Mouse (Mus musculus) intestine, embryonic 16.5 days (tissue): ENCODE measurements around the gene Slc16a5. TPM values are rescaled to one million over a fixed set of nuclear protein-coding genes. Genes with fewer than 3 reads are reported as not detected.
"Not testable (repeated sequence)": the region's sequence is repeated elsewhere in the genome, so short reads cannot be mapped to it uniquely, and the experiment has no call there.

Experiments
- ATAC-seq: fragments of 200-750 bp; cut with Nextera tagmentation; 2 replicates; pipeline ENCODE4 v1.8.0; 2017; ENCODE audit warnings: moderate TSS enrichment, moderate library complexity
- H3K27ac ChIP-seq: fragments of 300-500 bp; sonication (generic); 2 replicates; pipeline ENCODE4 v1.5.1; 2014; ENCODE audit warnings: mild to moderate bottlenecking, low read length
- H3K27me3 ChIP-seq: fragments of 300-500 bp; sonication (generic); replicated peaks from 2 replicates; pipeline ENCODE4 v1.6.1; 2014; ENCODE audit warnings: low read length, control low read depth, mixed read lengths; ENCODE audit not compliant: control insufficient read depth, insufficient read depth
- H3K36me3 ChIP-seq: fragments of 300-500 bp; sonication (generic); 2 replicates; pipeline ENCODE4 v1.6.1; 2014; ENCODE audit warnings: low read length, control low read depth; ENCODE audit not compliant: control insufficient read depth, insufficient read depth
- H3K4me1 ChIP-seq: fragments of 300-500 bp; sonication (generic); 2 replicates; pipeline ENCODE4 v1.6.1; 2014; ENCODE audit warnings: low read length, control low read depth, mixed read lengths; ENCODE audit not compliant: control insufficient read depth, insufficient read depth
- H3K4me2 ChIP-seq: fragments of 300-500 bp; sonication (generic); 2 replicates; pipeline ENCODE4 v1.6.1; 2014; ENCODE audit warnings: low read depth, low read length, control low read depth
- H3K4me3 ChIP-seq: fragments of 300-500 bp; sonication (generic); 2 replicates; pipeline ENCODE4 v1.5.1; 2014; ENCODE audit warnings: mild to moderate bottlenecking, low read length
- H3K9ac ChIP-seq: fragments of 300-500 bp; sonication (generic); 2 replicates; pipeline ENCODE4 v1.6.1; 2014; ENCODE audit warnings: low read depth, low read length
- H3K9me3 ChIP-seq: fragments of 300-500 bp; sonication (generic); 2 replicates; pipeline ENCODE4 v1.6.1; 2016; ENCODE audit warnings: low read length, control low read depth; ENCODE audit not compliant: control insufficient read depth
- WGBS: fragments of 180-500 bp; shearing (Covaris S2); extraction: QIAGEN DNeasy Blood & Tissue Kit; methylation state at CpG from one replicate; pipeline ENCODE4 v1.1.7; 2014; 5-methylcytosine and 5-hydroxymethylcytosine counted together
- polyA plus RNA-seq: library from polyadenylated mRNA; unstranded; fragments of >200 nt; fragmentation: Nextera tagmentation; extraction: Ambion mirVana; gene quantifications from 2 replicates; pipeline ENCODE4 v1.2.1, GENCODE M21; 2015

Gene Slc16a5
- polyA plus RNA-seq, 1 experiment from 2014 or later = 3.1 TPM

DNA sequence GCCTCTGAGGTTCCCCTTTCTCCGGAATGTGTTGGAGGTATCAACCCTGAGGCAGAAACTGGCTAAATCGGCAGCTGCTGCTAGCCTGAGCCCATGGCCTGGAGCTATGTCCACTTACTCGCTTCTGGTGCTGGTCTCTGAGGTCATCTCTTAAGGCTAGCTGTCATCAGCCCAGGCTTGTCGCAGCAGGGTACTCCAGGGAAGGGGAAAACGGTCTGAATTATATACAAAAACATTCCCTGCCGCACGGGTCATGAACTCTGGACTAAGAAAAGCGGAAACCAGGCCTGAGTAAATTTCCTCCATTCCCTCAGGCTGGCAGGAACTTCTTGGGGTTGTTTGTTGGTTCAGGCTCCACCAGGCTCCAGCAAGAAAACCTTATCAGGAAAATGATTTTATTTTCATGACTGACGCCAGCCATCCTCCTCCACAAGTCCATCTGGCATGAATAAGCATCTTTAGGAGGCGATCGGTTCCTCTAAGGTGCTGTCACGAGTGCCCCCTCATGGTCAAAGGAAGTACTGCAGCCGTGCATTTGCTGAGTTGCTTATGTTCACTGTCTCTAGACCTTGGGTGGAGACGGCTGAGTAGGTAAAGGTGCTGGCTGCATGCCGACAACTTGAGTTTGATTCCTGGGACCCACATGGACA is 11.5 kb downstream of the Slc16a5 start:
- WGBS = 14% methylated on average over 15 of the region's 15 CpGs

GRCm38 (mm10) chr11:115475025-115475757 is 12.9 kb downstream of the Slc16a5 start, which contains the start of gene Armc7:
Gene Armc7, plus strand, starts transcription at chr11:115475667.
- peak within 1 kb of the TSS; percentile 69 for H3K4me3 ChIP-seq
- no peaks in the 10 kb centered on the region; the same call in 1 of the 2 replicates for H3K9me3 ChIP-seq
- H3K36me3 ChIP-seq = no peaks in the 10 kb centered on the region
- WGBS = under 1% methylated on average over 26 of the region's 26 CpGs
- peak within 1 kb of the TSS; percentile 76 for H3K4me2 ChIP-seq
- ATAC-seq = peak; percentile 97
- H3K27me3 ChIP-seq = no peaks in the 10 kb centered on the region
- peak within 1 kb of the TSS; percentile 77 for H3K9ac ChIP-seq
- H3K4me1 ChIP-seq = peaks cover 24% of the 10 kb centered on the region
- H3K27ac ChIP-seq = peak within 1 kb of the TSS; percentile 65

More for the DNA sequence above, 11.5 kb downstream of the Slc16a5 start:
- Histone ChIP-seq H3K9me3 (no peaks in the 10 kb centered on the region; the same call in 1 of the 2 replicates), H3K27me3 (no peaks in the 10 kb centered on the region), H3K36me3 (no peaks in the 10 kb centered on the region; the same call in 1 of the 2 replicates), H3K4me2 (peak overlapping the region; percentile 23; the same call in 1 of the 2 replicates), H3K27ac (peak overlapping the region; percentile 57; the same call in 1 of the 2 replicates), H3K4me1 (peaks cover 24% of the 10 kb centered on the region), H3K4me3 (no peak overlapping the region), H3K9ac (no peak overlapping the region)
- peak; percentile 63 for ATAC-seq

- Histone ChIP-seq H3K36me3 (no peaks in the 10 kb centered on the region), H3K27ac (no peak overlapping the region), H3K27me3 (no peaks in the 10 kb centered on the region), H3K4me1 (peaks cover 24% of the 10 kb centered on the region), H3K4me2 (peak overlapping the region; percentile 76), H3K9ac (peak overlapping the region; percentile 77), H3K4me3 (peak overlapping the region; percentile 69), H3K9me3 (no peaks in the 10 kb centered on the region)
- peak; percentile 36 for ATAC-seq
- 3% methylated on average over 28 of the region's 28 CpGs for WGBS
These were observed 13.5 kb downstream of the Slc16a5 start for GRCm38 (mm10) chr11:115475758-115476237.

GRCm38 (mm10) chr11:115476630-115477029 is 14.4 kb downstream of the Slc16a5 start:
- not testable (repeated sequence) for ATAC-seq, H3K27me3 ChIP-seq, H3K4me3 ChIP-seq, H3K27ac ChIP-seq, H3K9me3 ChIP-seq, H3K36me3 ChIP-seq
- peak overlapping the region; percentile 76 for H3K4me2 ChIP-seq
- 75% methylated on average over 4 of the region's 4 CpGs for WGBS
- peak overlapping the region; percentile 7; the same call in 1 of the 2 replicates for H3K9ac ChIP-seq
- H3K4me1 ChIP-seq = peaks cover 24% of the 10 kb centered on the region

GRCm38 (mm10) chr11:115477388-115477787 is 15.1 kb downstream of the Slc16a5 start:
- Histone ChIP-seq H3K9ac (0 out of 2 replicates have a peak overlapping the region, but pooled peaks have one; percentile 7), H3K4me1 (peaks cover 24% of the 10 kb centered on the region)
- H3K4me3 ChIP-seq, H3K9me3 ChIP-seq, H3K36me3 ChIP-seq, H3K27me3 ChIP-seq, H3K27ac ChIP-seq, ATAC-seq, H3K4me2 ChIP-seq: not testable (repeated sequence)
- WGBS = 80% methylated on average over 7 of the region's 7 CpGs

GRCm38 (mm10) chr11:115478296-115478938 is 16.1 kb downstream of the Slc16a5 start:
- H3K27me3 ChIP-seq = no peaks in the 10 kb centered on the region
- no peak for ATAC-seq
- 84% methylated on average over 9 of the region's 9 CpGs for WGBS

DNA sequence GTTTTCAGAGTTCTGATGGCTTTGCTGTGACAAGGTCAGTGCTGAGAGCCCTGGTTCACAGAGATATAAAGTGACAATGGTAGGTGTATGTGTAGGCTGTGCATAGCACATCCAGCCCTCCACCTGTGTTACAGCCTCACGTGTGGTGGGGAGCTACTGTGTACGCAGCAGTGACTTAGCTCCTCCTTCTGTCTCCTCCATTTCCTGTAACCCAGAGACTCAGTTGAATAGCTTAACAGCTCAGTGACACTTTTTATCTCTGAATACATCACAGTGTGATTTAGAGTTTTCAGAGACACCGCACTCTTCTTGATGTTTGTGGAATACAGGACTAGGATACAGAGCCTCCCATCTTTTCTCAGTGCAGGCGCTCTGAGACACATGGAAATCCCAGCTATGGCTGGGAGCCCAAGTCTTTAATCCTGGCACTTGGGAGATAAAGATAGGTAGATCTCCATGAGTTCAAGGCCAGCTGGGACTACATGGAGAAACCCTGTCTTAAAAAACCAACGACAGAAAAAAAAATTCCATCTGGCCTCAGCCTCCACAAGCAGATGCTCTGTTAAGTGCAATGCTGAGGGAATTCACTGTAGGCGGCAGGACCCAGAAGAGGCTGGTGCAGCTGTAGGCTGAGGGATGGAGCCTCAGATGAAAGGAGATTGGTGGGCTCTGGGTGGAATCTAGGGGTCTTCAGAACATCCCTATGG is 19.4 kb downstream of the Slc16a5 start:
- H3K9me3 ChIP-seq = no peaks in the 10 kb centered on the region
- no peak overlapping the region for H3K9ac ChIP-seq
- H3K36me3 ChIP-seq = no peaks in the 10 kb centered on the region
- H3K4me2 ChIP-seq = no peak overlapping the region
- peaks cover 5% of the 10 kb centered on the region; the same call in 1 of the 2 replicates for H3K4me1 ChIP-seq
- WGBS = 78% methylated on average over 6 of the region's 6 CpGs
- H3K27ac ChIP-seq = no peak overlapping the region
- no peak overlapping the region for H3K4me3 ChIP-seq
- H3K27me3 ChIP-seq = no peaks in the 10 kb centered on the region
- ATAC-seq = no peak

More at GRCm38 (mm10) chr11:115478296-115478938, 16.1 kb downstream of the Slc16a5 start:
- H3K36me3 ChIP-seq = no peaks in the 10 kb centered on the region
- H3K4me1 ChIP-seq = peaks cover 24% of the 10 kb centered on the region
- H3K4me3 ChIP-seq = no peak overlapping the region
- H3K9ac ChIP-seq = no peak overlapping the region
- H3K9me3 ChIP-seq = no peaks in the 10 kb centered on the region
- no peak overlapping the region for H3K27ac ChIP-seq
- H3K4me2 ChIP-seq = no peak overlapping the region

GRCm38 (mm10) chr11:115483278-115483677 is 21.0 kb downstream of the Slc16a5 start:
- H3K27me3 ChIP-seq = no peaks in the 10 kb centered on the region
- no peaks in the 10 kb centered on the region for H3K4me1 ChIP-seq
- no peak for ATAC-seq
- no peak overlapping the region for H3K9ac ChIP-seq
- H3K4me2 ChIP-seq = no peak overlapping the region
- 73% methylated on average over 11 of the region's 11 CpGs for WGBS
- H3K27ac ChIP-seq = no peak overlapping the region
- no peak overlapping the region for H3K4me3 ChIP-seq
- H3K36me3 ChIP-seq = no peaks in the 10 kb centered on the region
- H3K9me3 ChIP-seq = no peaks in the 10 kb centered on the region
